Mouse (Mus musculus) lung, adult 2 months (tissue): ENCODE results near the gene Ewsr1.

Source experiments
- CTCF ChIP-seq: fragments of 200-500 bp; IDR thresholded peaks from 2 replicates; pipeline ENCODE4 v1.5.1; 2011; ENCODE audit warnings: mild to moderate bottlenecking, low read length, control low read depth; ENCODE audit not compliant: insufficient read depth
- POLR2A ChIP-seq: fragments of 200-500 bp; IDR thresholded peaks from 2 replicates; pipeline ENCODE4 v1.6.1; 2011; ENCODE audit warnings: low read depth, mild to moderate bottlenecking, control low read depth, low read length, borderline replicate concordance; ENCODE audit errors: extremely low read depth

DNA sequence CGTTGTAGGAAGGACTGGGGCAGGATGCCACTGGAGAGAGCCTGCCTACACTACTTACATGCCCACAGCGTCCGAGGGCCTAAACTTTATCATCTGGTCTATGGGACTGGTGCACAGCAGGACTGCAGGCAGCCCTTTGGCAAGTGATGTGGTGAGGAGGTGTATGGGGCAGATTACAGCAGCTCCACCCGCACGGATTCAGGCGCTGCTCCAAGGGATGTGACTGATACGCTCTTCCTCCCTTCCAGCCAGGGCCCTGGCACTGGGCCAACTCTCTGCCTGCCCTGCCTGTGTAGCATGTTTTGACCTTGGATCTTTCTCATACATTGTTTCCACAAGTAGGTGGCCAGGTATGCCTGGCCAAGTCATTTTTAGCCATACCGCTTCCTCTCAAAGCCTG, 41.6 kb upstream of the Ewsr1 start:
- TF ChIP-seq POLR2A (no peak), CTCF (no peak)
